Mouse (Mus musculus) forebrain, postnatal 0 days (tissue): ENCODE data around the gene Tstd3. TPM values are rescaled to one million over a fixed set of nuclear protein-coding genes. Genes with fewer than 3 reads are reported as not detected.
A peak's percentile ranks its signal among the peaks of the same experiment; 100 is the strongest.

Experiments
- ATAC-seq: fragments of 200-750 bp; cut with Nextera tagmentation; 2 replicates; pipeline ENCODE4 v1.8.0; 2017; ENCODE audit warnings: mild to moderate bottlenecking, moderate library complexity
- DNase-seq: peaks from one replicate; pipeline ENCODE4 v3.0.0-alpha.2; 2015
- H3K27ac ChIP-seq: fragments of 300-500 bp; sonication (generic); 2 replicates; pipeline ENCODE4 v1.5.1; 2014; ENCODE audit warnings: low read depth, mild to moderate bottlenecking, antibody characterized with exemption, low read length, moderate library complexity, mixed read lengths
- H3K27me3 ChIP-seq: fragments of 300-500 bp; sonication (generic); 2 replicates; pipeline ENCODE4 v1.6.1; 2014; ENCODE audit warnings: mild to moderate bottlenecking, low read length, mixed read lengths; ENCODE audit not compliant: insufficient read depth
- H3K36me3 ChIP-seq: fragments of 300-500 bp; sonication (generic); 2 replicates; pipeline ENCODE4 v1.6.1; 2014; ENCODE audit warnings: mild to moderate bottlenecking, moderate library complexity; ENCODE audit not compliant: insufficient read depth
- H3K4me1 ChIP-seq: fragments of 300-500 bp; sonication (generic); 2 replicates; pipeline ENCODE4 v1.6.1; 2014; ENCODE audit warnings: antibody characterized with exemption; ENCODE audit not compliant: insufficient read depth
- H3K4me2 ChIP-seq: fragments of 300-500 bp; sonication (generic); 2 replicates; pipeline ENCODE4 v1.6.1; 2014; ENCODE audit warnings: low read depth, mild to moderate bottlenecking, moderate library complexity
- H3K4me3 ChIP-seq: fragments of 300-500 bp; sonication (generic); 2 replicates; pipeline ENCODE4 v1.5.1; 2014; ENCODE audit warnings: low read depth, low read length, mixed read lengths
- H3K9ac ChIP-seq: fragments of 300-500 bp; sonication (generic); 2 replicates; pipeline ENCODE4 v1.6.1; 2014; ENCODE audit warnings: mild to moderate bottlenecking
- H3K9me3 ChIP-seq: fragments of 300-500 bp; sonication (generic); 2 replicates; pipeline ENCODE4 v1.6.1; 2016; ENCODE audit warnings: low read length
- CTCF ChIP-seq: sonication (generic); IDR thresholded peaks from 2 replicates; pipeline ENCODE4 v1.5.1; 2016; ENCODE audit warnings: antibody characterized with exemption, control low read depth, low read depth
- WGBS: fragments of 180-500 bp; shearing (Covaris S2); extraction: QIAGEN DNeasy Blood & Tissue Kit; methylation state at CpG from one replicate; pipeline ENCODE4 v1.1.7; 2014; 5-methylcytosine and 5-hydroxymethylcytosine counted together
- polyA plus RNA-seq: library from polyadenylated mRNA; unstranded; fragments of >200 nt; fragmentation: Nextera tagmentation; extraction: Ambion mirVana; gene quantifications from 2 replicates; pipeline ENCODE4 v1.2.1, GENCODE M21; 2015
- total RNA-seq: library from RNA; depleted of rRNA; stranded (reverse); fragments of >200 nt; gene quantifications from 2 replicates; pipeline ENCODE4 v1.2.3, GENCODE M21; 2014; rRNA removed

Tstd3 gene
- 10.5 and 15.9 TPM in 2 replicates for total RNA-seq
- polyA plus RNA-seq, result 13.2 and 16.6 TPM in 2 replicates

DNA sequence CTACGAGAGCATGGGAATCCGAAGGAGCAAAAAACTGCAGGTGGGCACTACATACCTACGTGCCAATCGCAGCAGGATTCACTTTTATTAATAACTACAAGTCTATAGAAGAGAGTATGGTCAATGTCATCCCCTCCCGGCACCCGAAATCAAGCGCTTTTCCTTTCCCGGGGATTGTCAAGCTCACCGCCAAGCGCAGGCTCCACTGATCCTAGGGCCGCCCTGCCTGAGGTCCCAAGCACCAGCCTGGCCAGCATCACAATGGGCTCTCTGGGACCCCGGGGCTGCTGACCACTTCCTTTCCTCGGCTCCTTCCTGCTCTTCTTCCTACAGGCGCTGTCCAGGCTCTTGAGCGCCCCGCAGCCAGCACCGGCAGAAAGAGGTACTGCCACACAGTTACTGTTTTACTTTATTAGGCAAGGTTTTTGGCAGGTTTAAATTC is at the start of gene Tstd3, which contains the start of gene Usp45:
Tstd3 (minus strand) TSS at position 350 of the 442 bp plus-strand sequence.
Usp45 (plus strand) TSS at position 294 of the 442 bp plus-strand sequence.
- Histone ChIP-seq H3K4me3 (peak within 1 kb of the TSS; percentile 61), H3K9ac (peak within 1 kb of the TSS; percentile 65), H3K9me3 (no peaks in the 10 kb centered on the region), H3K4me1 (no peaks in the 10 kb centered on the region), H3K27me3 (no peaks in the 10 kb centered on the region), H3K4me2 (peak within 1 kb of the TSS; percentile 60), H3K36me3 (no peaks in the 10 kb centered on the region), H3K27ac (0 out of 2 replicates have a peak within 1 kb of the TSS, but pooled peaks have one; percentile 3)
- 2% methylated on average over 17 of the region's 17 CpGs for WGBS
- ATAC-seq, result peak; percentile 96
- peak; percentile 87 for DNase-seq
- peak; percentile 88 for TF ChIP-seq CTCF

GRCm38 (mm10) chr4:21814029-21814428 is 47.0 kb upstream of the Tstd3 start:
- Histone ChIP-seq H3K4me3 (no peak overlapping the region), H3K27ac (no peak overlapping the region), H3K4me1 (no peaks in the 10 kb centered on the region), H3K9ac (no peak overlapping the region), H3K36me3 (peaks cover 25% of the 10 kb centered on the region), H3K27me3 (no peaks in the 10 kb centered on the region), H3K9me3 (no peaks in the 10 kb centered on the region), H3K4me2 (no peak overlapping the region)
- peak; percentile 86 for DNase-seq
- WGBS, result 24% methylated on average over 2 of the region's 2 CpGs
- ATAC-seq, result peak; percentile 94
- TF ChIP-seq CTCF, result peak; percentile 92

DNA sequence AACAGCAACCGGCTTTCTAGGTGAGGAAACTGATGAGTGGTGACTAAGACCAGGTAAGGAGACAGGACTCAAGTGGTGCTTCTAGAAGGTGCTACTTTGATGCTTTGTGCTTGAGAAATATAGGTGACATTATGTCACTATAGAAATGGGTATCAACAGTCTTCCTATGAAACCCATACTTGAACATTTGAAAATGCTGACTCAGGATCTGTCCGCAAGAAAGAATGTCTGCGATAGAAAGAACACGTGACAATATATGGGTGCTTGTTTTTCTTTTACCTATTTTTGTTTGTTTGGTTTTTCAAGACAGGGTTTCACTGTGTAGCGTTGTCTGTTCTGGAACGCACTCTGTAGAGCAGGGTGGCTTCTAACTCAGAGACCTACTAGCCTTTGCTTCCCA is 45.6 kb upstream of the Tstd3 start:
- no peak for TF ChIP-seq CTCF

GRCm38 (mm10) chr4:21810608-21811007 is 43.6 kb upstream of the Tstd3 start:
- no peak overlapping the region for H3K27ac ChIP-seq
- H3K9me3 ChIP-seq, result no peaks in the 10 kb centered on the region
- TF ChIP-seq CTCF, result no peak
- peaks cover 21% of the 10 kb centered on the region for H3K36me3 ChIP-seq
- ATAC-seq (no peak), DNase-seq (no peak)
- no peak overlapping the region for H3K4me2 ChIP-seq
- H3K9ac ChIP-seq, result no peak overlapping the region
- H3K27me3 ChIP-seq, result no peaks in the 10 kb centered on the region
- H3K4me1 ChIP-seq, result no peaks in the 10 kb centered on the region
- no peak overlapping the region for H3K4me3 ChIP-seq
- WGBS, result 95% methylated on average over 3 of the region's 3 CpGs

More for the DNA sequence above, 45.6 kb upstream of the Tstd3 start:
- H3K4me2 ChIP-seq, result no peak overlapping the region
- H3K9me3 ChIP-seq, result no peaks in the 10 kb centered on the region
- no peak overlapping the region for H3K4me3 ChIP-seq
- WGBS, result 92% methylated on average over 6 of the region's 6 CpGs
- H3K36me3 ChIP-seq, result peaks cover 23% of the 10 kb centered on the region
- H3K9ac ChIP-seq, result no peak overlapping the region
- H3K27me3 ChIP-seq, result no peaks in the 10 kb centered on the region
- DNase-seq (no peak), ATAC-seq (no peak)
- no peaks in the 10 kb centered on the region for H3K4me1 ChIP-seq
- no peak overlapping the region for H3K27ac ChIP-seq

DNA sequence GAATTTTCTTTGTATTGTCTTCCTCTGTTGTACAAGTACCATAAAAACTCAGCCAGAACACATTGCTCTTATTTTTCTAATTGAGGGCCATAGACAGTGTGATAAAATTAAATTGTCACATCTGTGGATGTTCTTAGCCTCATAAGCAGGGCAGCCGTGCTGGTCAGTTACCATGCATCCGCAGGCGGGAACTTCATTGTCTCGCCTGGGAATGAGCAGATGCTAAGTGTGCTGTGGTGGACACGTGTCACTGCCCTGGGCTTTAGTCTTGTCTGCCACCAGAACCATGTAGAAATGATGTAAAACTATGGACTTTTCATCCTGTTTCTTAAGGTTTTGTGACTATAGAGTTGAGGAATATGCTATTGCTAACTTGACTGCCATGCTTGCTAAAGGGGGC is 40.2 kb upstream of the Tstd3 start:
- DNase-seq (no peak), ATAC-seq (no peak)
- no peak for TF ChIP-seq CTCF
- WGBS, result 70% methylated on average over 5 of the region's 5 CpGs
- H3K36me3 ChIP-seq, result peaks cover 31% of the 10 kb centered on the region
- no peak overlapping the region for H3K4me2 ChIP-seq
- H3K9me3 ChIP-seq, result no peaks in the 10 kb centered on the region
- H3K27me3 ChIP-seq, result no peaks in the 10 kb centered on the region
- no peaks in the 10 kb centered on the region for H3K4me1 ChIP-seq
- H3K27ac ChIP-seq, result no peak overlapping the region
- H3K9ac ChIP-seq, result no peak overlapping the region
- H3K4me3 ChIP-seq, result no peak overlapping the region

GRCm38 (mm10) chr4:21801620-21802019 is 34.6 kb upstream of the Tstd3 start:
- H3K9me3 ChIP-seq, result no peaks in the 10 kb centered on the region
- H3K27me3 ChIP-seq, result no peaks in the 10 kb centered on the region
- TF ChIP-seq CTCF, result no peak
- ATAC-seq, result no peak
- WGBS, result 94% methylated on average over 2 of the region's 2 CpGs
- H3K36me3 ChIP-seq, result peaks cover 46% of the 10 kb centered on the region
- H3K4me1 ChIP-seq, result no peaks in the 10 kb centered on the region
- no peak overlapping the region for H3K4me2 ChIP-seq
- no peak for DNase-seq
- no peak overlapping the region for H3K4me3 ChIP-seq
- H3K9ac ChIP-seq, result no peak overlapping the region
- H3K27ac ChIP-seq, result no peak overlapping the region

DNA sequence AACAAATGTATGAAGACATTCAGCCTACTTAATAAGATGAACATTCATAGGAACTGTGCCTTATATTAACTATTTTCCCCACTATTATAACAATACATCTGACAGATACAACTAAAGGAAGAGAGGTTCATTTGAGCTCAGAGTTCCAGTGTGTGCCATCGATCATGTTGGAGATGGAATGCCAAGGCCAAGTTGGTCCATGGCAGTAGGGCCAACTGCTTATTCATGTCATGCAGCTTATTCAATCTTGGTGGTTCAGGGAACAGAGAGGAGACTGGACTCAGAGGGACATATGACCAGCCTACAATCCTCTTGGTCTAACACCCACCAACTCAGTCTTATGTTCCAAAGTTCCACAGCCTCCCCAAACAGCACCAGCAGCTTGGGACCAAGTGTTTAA is 34.0 kb upstream of the Tstd3 start:
- Histone ChIP-seq H3K4me2 (no peak overlapping the region), H3K9ac (no peak overlapping the region), H3K27me3 (no peaks in the 10 kb centered on the region), H3K36me3 (peaks cover 46% of the 10 kb centered on the region), H3K9me3 (no peaks in the 10 kb centered on the region), H3K4me1 (no peaks in the 10 kb centered on the region), H3K27ac (no peak overlapping the region), H3K4me3 (no peak overlapping the region)
- DNase-seq (no peak), ATAC-seq (no peak)
- 100% methylated on average over 1 of the region's 1 CpGs for WGBS
- no peak for TF ChIP-seq CTCF

- no peaks in the 10 kb centered on the region for H3K9me3 ChIP-seq
- H3K4me2 ChIP-seq, result no peak overlapping the region
- H3K27ac ChIP-seq, result no peak overlapping the region
- no peaks in the 10 kb centered on the region for H3K4me1 ChIP-seq
- no peak for TF ChIP-seq CTCF
- peaks cover 24% of the 10 kb centered on the region for H3K36me3 ChIP-seq
- peak; percentile 6 for DNase-seq
- H3K27me3 ChIP-seq, result no peaks in the 10 kb centered on the region
- ATAC-seq, result peak; percentile 65
- H3K4me3 ChIP-seq, result no peak overlapping the region
- WGBS, result 47% methylated on average over 3 of the region's 3 CpGs
- no peak overlapping the region for H3K9ac ChIP-seq
Observed at GRCm38 (mm10) chr4:21793631-21794030, 26.6 kb upstream of the Tstd3 start.
